Mouse (Mus musculus): Measurements from ENCODE around the gene Map1lc3a. TPM values are rescaled to one million over a fixed set of nuclear protein-coding genes. Genes with fewer than 3 reads are reported as not detected.
A peak's percentile ranks its signal among the peaks of the same experiment; 100 is the strongest.

Map1lc3a gene
- polyA plus RNA-seq, 2 experiments: 7.7 to 16.1 TPM

DNA sequence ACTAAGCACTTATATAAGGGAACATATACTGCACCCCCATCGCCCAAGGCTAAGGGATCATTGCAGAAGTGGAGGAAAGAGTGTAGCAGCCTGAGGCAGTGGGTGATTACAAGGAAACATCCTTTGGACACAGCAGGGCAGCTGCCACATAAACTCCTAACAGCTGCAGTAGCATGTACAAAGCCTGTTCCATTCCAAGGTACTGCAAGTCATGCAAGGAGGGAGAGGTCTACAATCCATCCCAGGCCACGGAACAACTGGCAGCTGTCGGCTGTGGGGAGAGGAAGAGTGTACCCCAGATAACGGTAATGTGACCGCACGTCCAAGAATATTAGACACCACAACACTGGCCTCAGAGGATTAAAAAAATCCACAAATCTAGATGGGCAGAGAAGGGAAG is 10.6 kb upstream of the Map1lc3a start:
- Histone ChIP-seq H3K27me3 (ENCODE audit: control insufficient read depth, insufficient read depth, low read length) (no peaks in the 10 kb centered on the region), H3K4me2 (ENCODE audit: low read depth) (no peak overlapping the region), H3K4me3 (ENCODE audit: insufficient read depth in 1 of 2, low read depth in 2 of 2, low read length in 2 of 2) (no peak overlapping the region), H3K27ac (no peak overlapping the region), H3K9me3 (ENCODE audit: control insufficient read depth, low read length) (no peaks in the 10 kb centered on the region), H3K4me1 (replicated peaks; ENCODE audit: control insufficient read depth in 2 of 2, insufficient read depth in 2 of 2, low read length in 1 of 2) (no peaks in the 10 kb centered on the region), H3K9ac (replicated peaks) (no peak overlapping the region), H3K36me3 (replicated peaks; ENCODE audit: control insufficient read depth, insufficient read depth, low read depth) (no peaks in the 10 kb centered on the region)
- TF ChIP-seq CTCF (IDR thresholded peaks at IDR 0.05; ENCODE audit: low read depth) (no peak), EP300 (IDR thresholded peaks at IDR 0.05; ENCODE audit: low read depth) (no peak)
- ATAC-seq (ENCODE audit: insufficient read depth) (no peak), DNase-seq (ENCODE audit: low read depth in 3 of 3, low spot score in 3 of 3) (no peak)
- WGBS (ENCODE audit: insufficient replicate concordance): 65% methylated on average over 6 of the region's 6 CpGs

DNA sequence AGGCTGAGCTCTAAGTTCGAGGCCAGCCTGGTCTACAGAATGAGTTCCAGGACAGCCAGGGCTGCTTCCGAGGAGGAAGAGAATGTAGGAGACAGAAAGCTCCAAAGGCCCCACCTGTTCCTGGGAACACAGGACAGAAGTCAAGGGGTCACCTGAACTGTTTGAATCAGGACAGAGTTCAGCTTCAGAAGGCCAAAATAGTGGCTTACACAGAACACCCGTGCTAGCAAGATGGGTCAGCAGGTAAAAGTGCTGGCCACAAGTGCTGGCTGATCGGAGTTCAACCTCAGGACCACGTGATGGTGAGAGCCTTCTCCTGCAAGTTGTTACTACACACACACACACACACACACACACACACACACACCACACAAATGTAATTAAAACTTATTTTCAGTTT is 9.2 kb upstream of the Map1lc3a start:
- WGBS (ENCODE audit: insufficient replicate concordance): 60% methylated on average over 5 of the region's 5 CpGs
- no peaks in the 10 kb centered on the region for H3K4me1 ChIP-seq (replicated peaks; ENCODE audit: control insufficient read depth in 2 of 2, insufficient read depth in 2 of 2, low read length in 1 of 2)
- TF ChIP-seq CTCF (IDR thresholded peaks at IDR 0.05; ENCODE audit: low read depth) (no peak), EP300 (IDR thresholded peaks at IDR 0.05; ENCODE audit: low read depth) (no peak)
- no peak overlapping the region for H3K27ac ChIP-seq
- H3K9me3 ChIP-seq (ENCODE audit: control insufficient read depth, low read length): no peaks in the 10 kb centered on the region
- H3K4me3 ChIP-seq (ENCODE audit: insufficient read depth in 1 of 2, low read depth in 2 of 2, low read length in 2 of 2): no peak overlapping the region
- no peaks in the 10 kb centered on the region for H3K27me3 ChIP-seq (ENCODE audit: control insufficient read depth, insufficient read depth, low read length)
- no peak for DNase-seq (ENCODE audit: low read depth in 3 of 3, low spot score in 3 of 3)
- no peaks in the 10 kb centered on the region for H3K36me3 ChIP-seq (replicated peaks; ENCODE audit: control insufficient read depth, insufficient read depth, low read depth)
- H3K4me2 ChIP-seq (ENCODE audit: low read depth): no peak overlapping the region
- H3K9ac ChIP-seq (replicated peaks): no peak overlapping the region
- ATAC-seq (ENCODE audit: insufficient read depth): no peak

DNA sequence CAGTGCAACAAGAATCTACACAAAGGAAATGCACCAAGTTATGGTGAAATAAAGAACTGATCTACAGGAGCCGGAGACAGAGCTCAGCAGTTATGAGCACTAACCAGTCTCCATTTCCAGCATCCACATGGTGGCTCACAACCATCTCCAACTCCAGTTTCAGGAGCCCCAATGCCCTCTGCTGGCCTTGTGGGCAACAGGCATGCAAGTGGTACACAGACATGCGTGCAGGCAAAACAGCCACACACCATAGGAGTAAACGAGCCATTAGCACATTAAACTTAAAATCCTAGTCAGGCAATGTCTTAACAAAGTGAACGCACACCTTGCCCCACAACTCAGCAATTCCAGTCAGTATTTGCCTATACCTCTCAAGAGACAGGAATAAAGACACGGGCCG is 4.1 kb upstream of the Map1lc3a start:
- no peak for DNase-seq (ENCODE audit: low read depth in 3 of 3, low spot score in 3 of 3)
- Histone ChIP-seq H3K27ac (no peak overlapping the region), H3K4me3 (ENCODE audit: insufficient read depth in 1 of 2, low read depth in 2 of 2, low read length in 2 of 2) (no peak overlapping the region), H3K4me2 (ENCODE audit: low read depth) (no peak overlapping the region), H3K9ac (replicated peaks) (no peak overlapping the region), H3K4me1 (replicated peaks; ENCODE audit: control insufficient read depth in 2 of 2, insufficient read depth in 2 of 2, low read length in 1 of 2) (peaks cover 3% of the 10 kb centered on the region in 2 experiments; a peak in 2 of 4 replicates), H3K9me3 (ENCODE audit: control insufficient read depth, low read length) (no peaks in the 10 kb centered on the region), H3K36me3 (replicated peaks; ENCODE audit: control insufficient read depth, insufficient read depth, low read depth) (no peaks in the 10 kb centered on the region), H3K27me3 (ENCODE audit: control insufficient read depth, insufficient read depth, low read length) (no peaks in the 10 kb centered on the region)
- ATAC-seq (ENCODE audit: insufficient read depth): no peak
- WGBS (ENCODE audit: insufficient replicate concordance): 74% methylated on average over 6 of the region's 6 CpGs
- no peak for TF ChIP-seq EP300 (IDR thresholded peaks at IDR 0.05; ENCODE audit: low read depth)
- peak; percentile 68 for TF ChIP-seq CTCF (IDR thresholded peaks at IDR 0.05; ENCODE audit: low read depth)

DNA sequence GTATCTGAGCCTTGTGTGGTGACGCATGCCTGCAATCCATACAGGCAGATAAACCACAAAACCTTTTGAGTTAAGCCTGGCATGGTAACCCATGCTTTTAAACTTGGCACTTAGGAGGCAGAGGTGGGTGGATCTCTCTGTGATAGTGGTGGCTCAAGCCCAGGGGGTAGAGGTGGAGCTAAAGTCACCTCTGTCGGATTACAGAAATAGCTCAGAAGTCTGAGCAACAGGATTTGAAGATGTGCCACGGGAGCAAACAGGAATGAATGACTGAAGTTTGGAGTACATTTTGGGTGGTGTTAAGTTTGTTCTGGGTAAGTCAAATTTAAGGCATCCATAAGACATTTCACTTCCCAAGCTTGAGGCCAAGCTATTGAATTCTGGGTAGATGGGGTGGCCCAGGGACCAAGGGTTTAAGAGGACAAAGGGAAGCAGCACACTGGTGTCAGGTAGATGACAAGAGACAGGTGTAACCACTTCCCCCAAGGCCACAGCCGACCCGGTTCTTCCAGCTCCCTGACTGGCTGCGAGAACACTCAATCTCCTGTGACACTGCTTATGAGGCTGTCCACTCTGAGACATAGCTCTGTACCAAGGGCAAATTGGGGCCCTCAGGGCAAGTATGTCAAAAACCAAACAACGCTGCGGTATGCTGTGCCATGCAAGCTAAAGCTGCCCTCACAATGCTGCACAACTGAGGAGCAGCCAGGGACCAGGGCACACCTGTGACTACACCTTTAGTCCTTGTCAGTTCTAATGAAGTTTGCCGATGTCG is 3.5 kb upstream of the Map1lc3a start:
- WGBS (ENCODE audit: insufficient replicate concordance): 64% methylated on average over 10 of the region's 10 CpGs
- DNase-seq (ENCODE audit: low read depth in 3 of 3, low spot score in 3 of 3) (no peak), ATAC-seq (ENCODE audit: insufficient read depth) (no peak)
- Histone ChIP-seq H3K27me3 (ENCODE audit: control insufficient read depth, insufficient read depth, low read length) (no peaks in the 10 kb centered on the region), H3K9me3 (ENCODE audit: control insufficient read depth, low read length) (no peaks in the 10 kb centered on the region), H3K36me3 (replicated peaks; ENCODE audit: control insufficient read depth, insufficient read depth, low read depth) (no peaks in the 10 kb centered on the region), H3K4me2 (ENCODE audit: low read depth) (no peak overlapping the region), H3K27ac (no peak overlapping the region), H3K4me3 (ENCODE audit: insufficient read depth in 1 of 2, low read depth in 2 of 2, low read length in 2 of 2) (no peak overlapping the region), H3K4me1 (replicated peaks; ENCODE audit: control insufficient read depth in 2 of 2, insufficient read depth in 2 of 2, low read length in 1 of 2) (peaks cover 3% of the 10 kb centered on the region in 2 experiments; a peak in 2 of 4 replicates), H3K9ac (replicated peaks) (no peak overlapping the region)
- TF ChIP-seq EP300 (IDR thresholded peaks at IDR 0.05; ENCODE audit: low read depth) (no peak), CTCF (IDR thresholded peaks at IDR 0.05; ENCODE audit: low read depth) (no peak)

DNA sequence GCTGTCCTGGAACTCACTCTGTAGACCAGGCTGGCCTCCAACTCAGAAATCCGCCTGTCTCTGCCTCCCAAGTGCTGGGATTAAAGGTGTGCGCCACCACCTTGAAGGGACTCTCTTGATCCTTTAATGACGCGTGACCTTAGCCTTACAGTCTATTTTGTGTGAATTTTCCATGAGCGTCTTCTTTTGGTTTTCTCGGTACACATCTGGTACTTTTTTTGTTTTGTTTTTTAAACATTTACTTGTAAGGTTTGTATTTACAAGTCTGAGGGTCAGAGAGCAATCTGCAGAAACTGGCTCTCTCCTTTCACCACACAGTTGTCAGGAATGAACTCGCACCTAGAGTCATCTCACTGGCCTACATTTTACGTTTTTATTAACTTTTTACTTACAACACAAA is 2.5 kb upstream of the Map1lc3a start:
- DNase-seq (ENCODE audit: low read depth in 3 of 3, low spot score in 3 of 3): no peak
- H3K27me3 ChIP-seq (ENCODE audit: control insufficient read depth, insufficient read depth, low read length): no peaks in the 10 kb centered on the region
- no peak for TF ChIP-seq EP300 (IDR thresholded peaks at IDR 0.05; ENCODE audit: low read depth)
- TF ChIP-seq CTCF (IDR thresholded peaks at IDR 0.05; ENCODE audit: low read depth): no peak
- H3K36me3 ChIP-seq (replicated peaks; ENCODE audit: control insufficient read depth, insufficient read depth, low read depth): no peaks in the 10 kb centered on the region
- H3K4me3 ChIP-seq (ENCODE audit: insufficient read depth in 1 of 2, low read depth in 2 of 2, low read length in 2 of 2): no peak overlapping the region
- no peak for ATAC-seq (ENCODE audit: insufficient read depth)
- H3K9me3 ChIP-seq (ENCODE audit: control insufficient read depth, low read length): no peaks in the 10 kb centered on the region
- no peak overlapping the region for H3K27ac ChIP-seq
- H3K4me1 ChIP-seq (replicated peaks; ENCODE audit: control insufficient read depth in 2 of 2, insufficient read depth in 2 of 2, low read length in 1 of 2): peaks cover 3% of the 10 kb centered on the region in 2 experiments; a peak in 2 of 4 replicates
- 73% methylated on average over 8 of the region's 8 CpGs for WGBS (ENCODE audit: insufficient replicate concordance)
- H3K9ac ChIP-seq (replicated peaks): no peak overlapping the region
- H3K4me2 ChIP-seq (ENCODE audit: low read depth): no peak overlapping the region

Measured in liver, embryonic 14.5 days (tissue).